ENCODE assay signal across 19 mouse cellular contexts in genomic region chr11:80853014-80853413, GRCm38 (mm10). TPM values are rescaled to one million over a fixed set of nuclear protein-coding genes. Genes with fewer than 3 reads are reported as not detected.
DNase-seq lines count a peak whose midpoint lies in the region; ATAC-seq and TF ChIP-seq lines count a peak whose summit lies in the region.
"Had no signal": no experiment of that assay in that cellular context is flagged by ENCODE, and none has a peak within 500 bp of the region (broad histone marks: within the 10 kb centered on the region; RNA-seq: fewer than 3 reads in every experiment).

No protein-coding gene starts in this region.

- no peak overlapping the region for H3K27ac ChIP-seq in hindbrain, embryonic 11.5 days (ENCODE audit: low read depth, low read length)
- no peak overlapping the region for H3K27ac ChIP-seq in hindbrain, embryonic 10.5 days
- H3K27ac ChIP-seq in midbrain, embryonic 14.5 days (replicated peaks; ENCODE audit: low read depth, low read length), result no peak overlapping the region
- no peak overlapping the region for H3K27ac ChIP-seq in midbrain, embryonic 10.5 days (replicated peaks)
- H3K27ac ChIP-seq in intestine, postnatal 0 days (ENCODE audit: low read depth, low read length), result no peak overlapping the region
- no peak overlapping the region for H3K27ac ChIP-seq in midbrain, postnatal 0 days (ENCODE audit: low read depth, low read length)
- H3K27ac ChIP-seq: gastrocnemius, adult 2 months; heart, embryonic 13.5 days had no signal

- no peak for ATAC-seq in hindbrain, embryonic 11.5 days (ENCODE audit: low FRiP score)
- ATAC-seq in midbrain, embryonic 14.5 days (ENCODE audit: low FRiP score, low TSS enrichment), result no peak
- ATAC-seq in intestine, postnatal 0 days, result peak; percentile 63
- peak; percentile 56 for ATAC-seq in midbrain, postnatal 0 days (ENCODE audit: low FRiP score)
- ATAC-seq: Patski had no signal

- no peaks in the 10 kb centered on the region for H3K4me1 ChIP-seq in hindbrain, embryonic 11.5 days (replicated peaks; ENCODE audit: control insufficient read depth, insufficient read depth, low read length)
- H3K4me1 ChIP-seq in hindbrain, embryonic 10.5 days (replicated peaks), result peaks cover 3% of the 10 kb centered on the region
- 0 out of 2 replicates have a peak, but pooled peaks cover 4% of the 10 kb centered on the region for H3K4me1 ChIP-seq in midbrain, embryonic 14.5 days (ENCODE audit: control insufficient read depth, insufficient read depth, low read length)
- H3K4me1 ChIP-seq in midbrain, embryonic 10.5 days, result peaks cover 12% of the 10 kb centered on the region
- no peaks in the 10 kb centered on the region; the same call in 1 of the 2 replicates for H3K4me1 ChIP-seq in intestine, postnatal 0 days (replicated peaks; ENCODE audit: control insufficient read depth, insufficient read depth, low read length)
- no peaks in the 10 kb centered on the region; the same call in 1 of the 2 replicates for H3K4me1 ChIP-seq in midbrain, postnatal 0 days (ENCODE audit: insufficient read depth, low read length)

- no peak for TF ChIP-seq CTCF in intestine, postnatal 0 days (IDR thresholded peaks at IDR 0.05; ENCODE audit: low read depth)
- TF ChIP-seq CTCF in midbrain, postnatal 0 days (IDR thresholded peaks at IDR 0.05), result no peak

- H3K4me3 ChIP-seq in hindbrain, embryonic 11.5 days (ENCODE audit: low read depth, low read length), result no peak overlapping the region
- no peak overlapping the region for H3K4me3 ChIP-seq in hindbrain, embryonic 10.5 days
- H3K4me3 ChIP-seq in midbrain, embryonic 14.5 days (replicated peaks; ENCODE audit: low read depth, low read length), result no peak overlapping the region
- no peak overlapping the region for H3K4me3 ChIP-seq in midbrain, embryonic 10.5 days
- H3K4me3 ChIP-seq in intestine, postnatal 0 days (ENCODE audit: low read depth, low read length), result no peak overlapping the region
- no peak overlapping the region for H3K4me3 ChIP-seq in midbrain, postnatal 0 days (ENCODE audit: low read depth, low read length)
- H3K4me3 ChIP-seq: gastrocnemius, adult 2 months; heart, embryonic 13.5 days; myocyte had no signal

- H3K9ac ChIP-seq in hindbrain, embryonic 11.5 days (ENCODE audit: low read depth, low read length), result no peak overlapping the region
- no peak overlapping the region for H3K9ac ChIP-seq in midbrain, embryonic 14.5 days (replicated peaks; ENCODE audit: low read length)
- no peak overlapping the region for H3K9ac ChIP-seq in intestine, postnatal 0 days (ENCODE audit: low read depth, low read length)
- no peak overlapping the region for H3K9ac ChIP-seq in midbrain, postnatal 0 days (replicated peaks; ENCODE audit: low read length, poor library complexity, severe bottlenecking)
- H3K9ac ChIP-seq: heart, embryonic 13.5 days had no signal

- 71% methylated on average over 3 of the region's 3 CpGs for WGBS in hindbrain, embryonic 11.5 days
- 75% methylated on average over 3 of the region's 3 CpGs for WGBS in hindbrain, embryonic 10.5 days
- 38% methylated on average over 3 of the region's 3 CpGs for WGBS in midbrain, embryonic 14.5 days
- WGBS in midbrain, embryonic 10.5 days, result 74% methylated on average over 3 of the region's 3 CpGs
- WGBS in intestine, postnatal 0 days, result 22% methylated on average over 3 of the region's 3 CpGs
- WGBS in midbrain, postnatal 0 days, result 39% methylated on average over 3 of the region's 3 CpGs

- peak; percentile 5 for DNase-seq in hindbrain, embryonic 11.5 days (ENCODE audit: low spot score)
- no peak for DNase-seq in hindbrain, embryonic 10.5 days (ENCODE audit: low spot score)
- peak; percentile 71 for DNase-seq in midbrain, embryonic 14.5 days
- DNase-seq in midbrain, embryonic 10.5 days (ENCODE audit: low spot score), result no peak
- DNase-seq in midbrain, postnatal 0 days (ENCODE audit: low spot score), result peak; percentile 73
- no peak for DNase-seq in heart, adult 9 months (ENCODE audit: low spot score in 2 of 2)
- no peak for DNase-seq in urinary bladder, postnatal 14 days (ENCODE audit: low spot score)
- DNase-seq: adrenal gland, postnatal 10 days; cerebellum, adult 18-20 months; gastrocnemius, adult 2 months; kidney, postnatal 36 days; spleen, adult 18-20 months had no signal

- H3K9me3 ChIP-seq in hindbrain, embryonic 11.5 days (ENCODE audit: control insufficient read depth, low read length), result no peaks in the 10 kb centered on the region
- no peaks in the 10 kb centered on the region for H3K9me3 ChIP-seq in hindbrain, embryonic 10.5 days
- H3K9me3 ChIP-seq in midbrain, embryonic 14.5 days (ENCODE audit: control insufficient read depth, low read length), result no peaks in the 10 kb centered on the region
- no peaks in the 10 kb centered on the region for H3K9me3 ChIP-seq in midbrain, embryonic 10.5 days (replicated peaks)
- no peaks in the 10 kb centered on the region for H3K9me3 ChIP-seq in intestine, postnatal 0 days (ENCODE audit: control insufficient read depth)
- H3K9me3 ChIP-seq in midbrain, postnatal 0 days (ENCODE audit: low read length), result no peaks in the 10 kb centered on the region
- H3K9me3 ChIP-seq: heart, embryonic 13.5 days had no signal

- no peak overlapping the region for H3K4me2 ChIP-seq in hindbrain, embryonic 11.5 days (replicated peaks; ENCODE audit: low read depth, low read length)
- H3K4me2 ChIP-seq in midbrain, embryonic 14.5 days (ENCODE audit: low read length), result no peak overlapping the region
- no peak overlapping the region for H3K4me2 ChIP-seq in intestine, postnatal 0 days (replicated peaks; ENCODE audit: low read depth)
- no peak overlapping the region for H3K4me2 ChIP-seq in midbrain, postnatal 0 days (ENCODE audit: low read depth, low read length, poor library complexity, severe bottlenecking)
- H3K4me2 ChIP-seq: heart, embryonic 13.5 days had no signal

- no peaks in the 10 kb centered on the region for H3K27me3 ChIP-seq in hindbrain, embryonic 11.5 days (ENCODE audit: control insufficient read depth, insufficient read depth, low read length)
- no peaks in the 10 kb centered on the region for H3K27me3 ChIP-seq in hindbrain, embryonic 10.5 days (ENCODE audit: insufficient read depth, poor library complexity, severe bottlenecking)
- H3K27me3 ChIP-seq in midbrain, embryonic 14.5 days (ENCODE audit: control insufficient read depth, insufficient read depth, low read length), result no peaks in the 10 kb centered on the region
- no peaks in the 10 kb centered on the region for H3K27me3 ChIP-seq in midbrain, embryonic 10.5 days (ENCODE audit: low read depth, poor library complexity, severe bottlenecking)
- H3K27me3 ChIP-seq in intestine, postnatal 0 days (replicated peaks; ENCODE audit: control insufficient read depth, insufficient read depth, low read length), result no peaks in the 10 kb centered on the region
- no peaks in the 10 kb centered on the region for H3K27me3 ChIP-seq in midbrain, postnatal 0 days (ENCODE audit: insufficient read depth, low read length)
- H3K27me3 ChIP-seq: Patski had no signal

- H3K36me3 ChIP-seq in hindbrain, embryonic 11.5 days (ENCODE audit: control insufficient read depth, insufficient read depth, low read length), result no peaks in the 10 kb centered on the region
- no peaks in the 10 kb centered on the region for H3K36me3 ChIP-seq in hindbrain, embryonic 10.5 days
- no peaks in the 10 kb centered on the region for H3K36me3 ChIP-seq in midbrain, embryonic 14.5 days (ENCODE audit: control insufficient read depth, insufficient read depth, low read length)
- H3K36me3 ChIP-seq in midbrain, embryonic 10.5 days, result no peaks in the 10 kb centered on the region
- H3K36me3 ChIP-seq in intestine, postnatal 0 days (ENCODE audit: control insufficient read depth, insufficient read depth), result no peaks in the 10 kb centered on the region
- no peaks in the 10 kb centered on the region for H3K36me3 ChIP-seq in midbrain, postnatal 0 days (ENCODE audit: insufficient read depth, low read length)
- H3K36me3 ChIP-seq: heart, embryonic 13.5 days had no signal

RNA-seq across cellular contexts. Expression of gene Spaca3, which starts 5.2 kb away (rescaled TPM):
- polyA plus RNA-seq in hindbrain, embryonic 11.5 days (2014; fragmentation: Nextera tagmentation; extraction: Ambion mirVana), result not detected in 2 replicates
- polyA plus RNA-seq in hindbrain, embryonic 10.5 days (2016; fragmentation: Nextera tagmentation; extraction: Ambion mirVana), result not detected in 2 replicates
- polyA plus RNA-seq in midbrain, embryonic 14.5 days (2014; fragmentation: Nextera tagmentation; extraction: Ambion mirVana), result not detected in 2 replicates
- polyA plus RNA-seq in midbrain, embryonic 10.5 days (2016; fragmentation: Nextera tagmentation; extraction: Ambion mirVana), result not detected in 2 replicates
- not detected in 2 replicates for polyA plus RNA-seq in intestine, postnatal 0 days (2015; fragmentation: Nextera tagmentation; extraction: Ambion mirVana)
- total RNA-seq in midbrain, postnatal 0 days (2014; rRNA removed), result not detected in 2 replicates
- not detected in 2 replicates for polyA plus RNA-seq in midbrain, postnatal 0 days (2015; fragmentation: Nextera tagmentation; extraction: Ambion mirVana)
- total RNA-seq: adrenal gland, postnatal 10 days; gastrocnemius, adult 2 months; left cerebral cortex, postnatal 10 days had no signal
- polyA plus RNA-seq: heart, embryonic 13.5 days; liver, embryonic 16.5 days; myocyte; Patski; thymus, postnatal 0 days had no signal

RNA-seq across cellular contexts. Expression of gene Tmem98, which starts 43.0 kb away (rescaled TPM):
- polyA plus RNA-seq in hindbrain, embryonic 11.5 days (2014; fragmentation: Nextera tagmentation; extraction: Ambion mirVana), result 79.4 and 80.3 TPM in 2 replicates
- 81.7 and 86.2 TPM in 2 replicates for polyA plus RNA-seq in hindbrain, embryonic 10.5 days (2016; fragmentation: Nextera tagmentation; extraction: Ambion mirVana)
- polyA plus RNA-seq in midbrain, embryonic 14.5 days (2014; fragmentation: Nextera tagmentation; extraction: Ambion mirVana), result 22.4 and 28.7 TPM in 2 replicates
- 94.5 and 98.0 TPM in 2 replicates for polyA plus RNA-seq in midbrain, embryonic 10.5 days (2016; fragmentation: Nextera tagmentation; extraction: Ambion mirVana)
- polyA plus RNA-seq in intestine, postnatal 0 days (2015; fragmentation: Nextera tagmentation; extraction: Ambion mirVana), result 148 and 156 TPM in 2 replicates
- total RNA-seq in midbrain, postnatal 0 days (2014; rRNA removed), result 11.6 and 12.6 TPM in 2 replicates
- 12.6 and 14.1 TPM in 2 replicates for polyA plus RNA-seq in midbrain, postnatal 0 days (2015; fragmentation: Nextera tagmentation; extraction: Ambion mirVana)

Comparison
In these comparisons a context has a peak if more than half of its experiments do, and no peak if none do; other contexts are left out.
1. ATAC-seq: peak in intestine, postnatal 0 days (single experiment) and midbrain, postnatal 0 days (single experiment); none in hindbrain, embryonic 11.5 days (single experiment) and midbrain, embryonic 14.5 days (single experiment).
2. DNase-seq: peak in hindbrain, embryonic 11.5 days (single experiment), midbrain, embryonic 14.5 days (single experiment) and midbrain, postnatal 0 days (single experiment); none in hindbrain, embryonic 10.5 days (single experiment), midbrain, embryonic 10.5 days (single experiment), heart, adult 9 months (0 of 2) and urinary bladder, postnatal 14 days (single experiment).